Mouse (Mus musculus): Measurements from ENCODE around the gene Nubp2. TPM values are rescaled to one million over a fixed set of nuclear protein-coding genes. Genes with fewer than 3 reads are reported as not detected.

Nubp2 gene
- polyA plus RNA-seq, 1 experiment, result 66.5 TPM

DNA sequence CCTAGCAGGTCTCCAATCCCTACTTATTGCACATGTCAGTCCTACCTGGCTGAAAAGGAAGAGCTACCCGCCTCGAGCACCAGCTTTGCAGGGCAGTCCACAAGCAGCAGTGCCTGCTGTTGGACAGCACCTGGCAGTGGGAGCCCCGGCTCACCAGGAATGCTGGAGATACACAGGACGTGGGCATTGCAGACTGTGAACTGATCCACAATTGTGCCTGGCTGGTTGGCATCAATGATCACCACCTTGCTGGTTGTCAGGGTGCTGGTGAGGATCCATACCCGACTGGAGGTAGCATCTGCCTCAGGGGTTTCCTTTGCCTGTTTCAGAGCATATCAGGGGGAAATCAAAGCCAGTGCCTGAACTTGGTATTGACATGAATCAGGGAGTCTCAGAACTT, 16.0 kb upstream of the Nubp2 start:
- Histone ChIP-seq H3K4me3 (ENCODE audit: insufficient read depth, poor library complexity, severe bottlenecking) (no peak overlapping the region), H3K36me3 (ENCODE audit: control insufficient read depth, insufficient read depth) (peaks cover 80% of the 10 kb centered on the region), H3K79me2 (ENCODE audit: control insufficient read depth, insufficient read depth) (peaks cover 1% of the 10 kb centered on the region), H3ac (ENCODE audit: control insufficient read depth, insufficient read length, low read depth) (no peak overlapping the region), H3K27me3 (ENCODE audit: control insufficient read depth, insufficient read depth, insufficient read length) (no peaks in the 10 kb centered on the region), H3K79me3 (ENCODE audit: low read depth) (no peaks in the 10 kb centered on the region)
- no peak for TF ChIP-seq CEBPB (IDR thresholded peaks at IDR 0.05; ENCODE audit: low read depth)
- TF ChIP-seq FOSL1 (IDR thresholded peaks at IDR 0.05; ENCODE audit: insufficient read depth, low read length, poor library complexity, severe bottlenecking), result no peak
- no peak for TF ChIP-seq CTCF (IDR thresholded peaks at IDR 0.05; ENCODE audit: control insufficient read depth, insufficient read depth, insufficient read length)
- no peak for TF ChIP-seq MAX (IDR thresholded peaks at IDR 0.05)

DNA sequence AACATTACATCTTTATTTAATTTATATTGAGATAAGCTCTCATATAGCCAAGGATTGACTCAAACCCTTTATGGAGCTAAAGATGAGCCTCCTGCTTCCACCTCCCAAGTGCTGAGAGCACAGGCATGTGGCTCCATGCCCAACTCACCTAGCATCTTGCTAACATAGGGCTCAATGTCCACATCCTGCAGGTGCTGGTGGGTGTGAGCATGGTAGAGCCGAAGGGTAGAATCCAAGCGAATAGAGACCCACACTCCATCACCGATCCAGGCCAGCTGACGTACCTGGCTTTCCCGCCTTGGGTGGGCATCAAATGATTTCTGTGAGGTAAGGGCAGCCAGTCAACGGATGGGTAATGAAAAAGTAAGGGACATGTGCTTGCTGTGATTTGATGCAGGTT, 13.9 kb upstream of the Nubp2 start:
- H3K36me3 ChIP-seq (ENCODE audit: control insufficient read depth, insufficient read depth), result peaks cover 66% of the 10 kb centered on the region
- TF ChIP-seq MYOG (IDR thresholded peaks at IDR 0.05; ENCODE audit: control insufficient read depth, extremely low read depth, insufficient read length) (no peak), CEBPB (IDR thresholded peaks at IDR 0.05; ENCODE audit: low read depth) (no peak), MYOD1 (IDR thresholded peaks at IDR 0.05; ENCODE audit: control insufficient read depth, insufficient read length, low read depth) (no peak), USF1 (IDR thresholded peaks at IDR 0.05; ENCODE audit: low read depth) (no peak), FOSL1 (IDR thresholded peaks at IDR 0.05; ENCODE audit: insufficient read depth, low read length, poor library complexity, severe bottlenecking) (no peak), CTCF (IDR thresholded peaks at IDR 0.05; ENCODE audit: control insufficient read depth, insufficient read depth, insufficient read length) (no peak), MAX (IDR thresholded peaks at IDR 0.05) (no peak)
- H3K79me3 ChIP-seq (ENCODE audit: low read depth), result peaks cover 4% of the 10 kb centered on the region
- peaks cover 17% of the 10 kb centered on the region for H3K79me2 ChIP-seq (ENCODE audit: control insufficient read depth, insufficient read depth)
- no peak overlapping the region for H3ac ChIP-seq (ENCODE audit: control insufficient read depth, insufficient read length, low read depth)
- H3K4me3 ChIP-seq (ENCODE audit: insufficient read depth, poor library complexity, severe bottlenecking), result no peak overlapping the region
- no peaks in the 10 kb centered on the region for H3K27me3 ChIP-seq (ENCODE audit: control insufficient read depth, insufficient read depth, insufficient read length)

DNA sequence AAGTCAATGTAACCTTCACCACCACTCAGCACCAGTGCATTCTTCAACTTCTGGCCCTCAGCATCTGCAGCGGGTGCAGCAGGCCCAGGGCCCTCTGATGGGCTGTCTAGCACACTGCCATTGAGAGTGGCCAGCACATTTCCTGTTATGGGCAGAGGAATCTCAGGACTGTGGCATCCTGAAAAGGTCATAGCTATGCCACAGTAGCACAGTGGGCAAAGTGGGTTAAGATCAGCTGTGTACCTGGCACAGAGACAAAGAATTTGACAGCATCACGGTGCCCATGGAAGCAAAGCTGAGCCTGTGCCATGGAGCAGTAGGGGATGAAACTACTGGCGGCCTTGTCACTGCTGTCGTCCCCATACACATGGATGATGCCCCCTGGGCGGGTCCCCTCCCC, 13.0 kb upstream of the Nubp2 start:
- TF ChIP-seq MYOD1 (IDR thresholded peaks at IDR 0.05; ENCODE audit: control insufficient read depth, insufficient read length, low read depth), result no peak
- Histone ChIP-seq H3K79me3 (ENCODE audit: low read depth) (peaks cover 5% of the 10 kb centered on the region), H3ac (ENCODE audit: control insufficient read depth, insufficient read length, low read depth) (no peak overlapping the region), H3K27me3 (ENCODE audit: control insufficient read depth, insufficient read depth, insufficient read length) (no peaks in the 10 kb centered on the region), H3K36me3 (ENCODE audit: control insufficient read depth, insufficient read depth) (peaks cover 60% of the 10 kb centered on the region), H3K79me2 (ENCODE audit: control insufficient read depth, insufficient read depth) (peaks cover 26% of the 10 kb centered on the region), H3K4me3 (ENCODE audit: insufficient read depth, poor library complexity, severe bottlenecking) (no peak overlapping the region)

DNA sequence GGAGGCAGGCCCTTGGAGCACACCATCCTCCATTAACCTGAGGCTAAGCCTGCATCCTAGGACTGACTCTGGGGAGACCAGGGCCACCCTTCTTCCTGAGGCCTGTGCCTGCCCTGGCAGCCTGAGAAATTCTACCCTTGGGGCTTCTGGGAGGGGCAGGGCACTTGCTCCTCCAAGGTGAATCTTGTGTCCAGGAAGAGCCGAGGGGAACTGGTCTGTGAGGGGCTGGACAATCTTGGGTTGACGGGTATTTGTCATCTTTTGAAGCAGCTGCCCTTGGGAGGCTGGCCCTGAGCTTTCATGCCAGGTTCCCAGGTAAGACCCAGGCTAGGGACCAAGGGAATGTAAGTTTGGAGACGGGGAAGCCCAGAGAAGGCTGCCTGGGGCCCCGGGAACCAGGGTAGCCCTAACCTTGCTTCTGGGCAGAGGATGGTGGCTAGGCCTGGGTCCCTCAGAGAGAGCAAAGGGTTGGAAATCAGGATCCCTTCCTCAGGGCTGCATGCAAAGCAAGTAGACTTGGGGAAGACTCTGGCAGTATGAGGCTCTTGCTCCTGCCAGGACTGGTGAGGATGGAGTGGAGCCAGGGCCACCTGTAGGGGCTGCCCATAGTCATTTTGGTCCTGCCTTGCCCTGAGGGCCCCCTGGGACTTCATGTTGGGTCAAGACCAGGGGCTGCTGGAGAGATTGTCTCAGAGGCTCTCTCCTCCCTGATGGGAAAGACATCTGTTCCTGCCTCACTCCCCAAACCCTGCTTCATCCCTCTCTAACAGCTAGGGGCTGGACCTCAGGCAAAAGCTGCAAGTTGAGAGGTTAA, 12.1 kb upstream of the Nubp2 start:
- peaks cover 12% of the 10 kb centered on the region for H3K79me3 ChIP-seq (ENCODE audit: low read depth)
- TF ChIP-seq CEBPB (IDR thresholded peaks at IDR 0.05; ENCODE audit: low read depth), result no peak
- TF ChIP-seq FOSL1 (IDR thresholded peaks at IDR 0.05; ENCODE audit: insufficient read depth, low read length, poor library complexity, severe bottlenecking), result no peak
- TF ChIP-seq CTCF (IDR thresholded peaks at IDR 0.05; ENCODE audit: control insufficient read depth, insufficient read depth, insufficient read length), result no peak
- no peak for TF ChIP-seq MYOD1 (IDR thresholded peaks at IDR 0.05; ENCODE audit: control insufficient read depth, insufficient read length, low read depth)
- TF ChIP-seq USF1 (IDR thresholded peaks at IDR 0.05; ENCODE audit: low read depth), result no peak
- TF ChIP-seq MYOG (IDR thresholded peaks at IDR 0.05; ENCODE audit: control insufficient read depth, extremely low read depth, insufficient read length), result no peak
- no peak for TF ChIP-seq MAX (IDR thresholded peaks at IDR 0.05)
- H3K27me3 ChIP-seq (ENCODE audit: control insufficient read depth, insufficient read depth, insufficient read length), result no peaks in the 10 kb centered on the region
- peaks cover 35% of the 10 kb centered on the region for H3K79me2 ChIP-seq (ENCODE audit: control insufficient read depth, insufficient read depth)
- no peak overlapping the region for H3K4me3 ChIP-seq (ENCODE audit: insufficient read depth, poor library complexity, severe bottlenecking)
- peaks cover 57% of the 10 kb centered on the region for H3K36me3 ChIP-seq (ENCODE audit: control insufficient read depth, insufficient read depth)
- H3ac ChIP-seq (ENCODE audit: control insufficient read depth, insufficient read length, low read depth), result no peak overlapping the region

DNA sequence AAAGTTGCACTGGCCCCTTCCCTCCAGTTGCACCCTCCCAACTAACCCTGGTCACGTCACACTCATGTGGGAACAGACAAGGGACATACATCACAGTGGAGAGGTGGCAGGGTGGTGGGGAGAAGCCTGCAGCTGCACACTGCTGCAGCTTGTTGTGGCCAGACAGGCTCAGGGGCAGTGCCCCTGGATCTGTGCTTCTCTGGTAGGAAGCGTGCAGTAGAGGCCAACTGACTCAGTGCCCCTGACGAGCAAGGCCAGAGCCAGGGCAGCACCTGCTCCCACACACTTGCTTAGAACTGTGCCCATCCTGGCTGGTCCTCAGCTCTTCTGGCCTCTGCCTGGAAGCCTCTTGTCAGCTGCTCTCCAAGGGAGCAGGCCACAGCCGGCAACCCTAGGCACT, 11.5 kb upstream of the Nubp2 start:
- H3K27me3 ChIP-seq (ENCODE audit: control insufficient read depth, insufficient read depth, insufficient read length), result no peaks in the 10 kb centered on the region
- peaks cover 12% of the 10 kb centered on the region for H3K79me3 ChIP-seq (ENCODE audit: low read depth)
- no peak overlapping the region for H3ac ChIP-seq (ENCODE audit: control insufficient read depth, insufficient read length, low read depth)
- TF ChIP-seq FOSL1 (IDR thresholded peaks at IDR 0.05; ENCODE audit: insufficient read depth, low read length, poor library complexity, severe bottlenecking) (no peak), CTCF (IDR thresholded peaks at IDR 0.05; ENCODE audit: control insufficient read depth, insufficient read depth, insufficient read length) (no peak), CEBPB (IDR thresholded peaks at IDR 0.05; ENCODE audit: low read depth) (no peak), MAX (IDR thresholded peaks at IDR 0.05) (no peak)
- H3K79me2 ChIP-seq (ENCODE audit: control insufficient read depth, insufficient read depth), result peaks cover 41% of the 10 kb centered on the region
- H3K36me3 ChIP-seq (ENCODE audit: control insufficient read depth, insufficient read depth), result peaks cover 59% of the 10 kb centered on the region
- H3K4me3 ChIP-seq (ENCODE audit: insufficient read depth, poor library complexity, severe bottlenecking), result no peak overlapping the region

DNA sequence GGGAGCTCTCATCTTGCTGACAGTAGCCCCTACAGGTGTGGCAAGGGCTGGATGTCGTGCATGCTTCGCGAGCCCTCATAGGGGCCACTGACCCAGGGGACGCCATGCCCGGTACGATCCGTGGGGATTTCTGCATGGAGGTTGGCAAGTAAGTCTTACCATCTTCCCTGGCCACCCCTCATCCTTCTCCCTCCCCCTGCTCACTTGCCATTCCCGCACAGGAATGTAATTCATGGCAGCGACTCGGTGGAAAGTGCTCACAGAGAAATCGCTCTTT, 10.8 kb upstream of the Nubp2 start:
- H3K36me3 ChIP-seq (ENCODE audit: control insufficient read depth, insufficient read depth), result peaks cover 58% of the 10 kb centered on the region
- TF ChIP-seq FOSL1 (IDR thresholded peaks at IDR 0.05; ENCODE audit: insufficient read depth, low read length, poor library complexity, severe bottlenecking), result no peak
- TF ChIP-seq CEBPB (IDR thresholded peaks at IDR 0.05; ENCODE audit: low read depth), result no peak

More for the DNA sequence above, 10.8 kb upstream of the Nubp2 start:
- Histone ChIP-seq H3K4me3 (ENCODE audit: insufficient read depth, poor library complexity, severe bottlenecking) (peak overlapping the region; percentile 89), H3K79me2 (ENCODE audit: control insufficient read depth, insufficient read depth) (peaks cover 46% of the 10 kb centered on the region), H3K27me3 (ENCODE audit: control insufficient read depth, insufficient read depth, insufficient read length) (no peaks in the 10 kb centered on the region), H3K79me3 (ENCODE audit: low read depth) (peaks cover 12% of the 10 kb centered on the region), H3ac (ENCODE audit: control insufficient read depth, insufficient read length, low read depth) (peak overlapping the region; percentile 60)

All from C2C12 (cell line).